Mouse (Mus musculus): ENCODE results near the gene Tent5c.

DNA sequence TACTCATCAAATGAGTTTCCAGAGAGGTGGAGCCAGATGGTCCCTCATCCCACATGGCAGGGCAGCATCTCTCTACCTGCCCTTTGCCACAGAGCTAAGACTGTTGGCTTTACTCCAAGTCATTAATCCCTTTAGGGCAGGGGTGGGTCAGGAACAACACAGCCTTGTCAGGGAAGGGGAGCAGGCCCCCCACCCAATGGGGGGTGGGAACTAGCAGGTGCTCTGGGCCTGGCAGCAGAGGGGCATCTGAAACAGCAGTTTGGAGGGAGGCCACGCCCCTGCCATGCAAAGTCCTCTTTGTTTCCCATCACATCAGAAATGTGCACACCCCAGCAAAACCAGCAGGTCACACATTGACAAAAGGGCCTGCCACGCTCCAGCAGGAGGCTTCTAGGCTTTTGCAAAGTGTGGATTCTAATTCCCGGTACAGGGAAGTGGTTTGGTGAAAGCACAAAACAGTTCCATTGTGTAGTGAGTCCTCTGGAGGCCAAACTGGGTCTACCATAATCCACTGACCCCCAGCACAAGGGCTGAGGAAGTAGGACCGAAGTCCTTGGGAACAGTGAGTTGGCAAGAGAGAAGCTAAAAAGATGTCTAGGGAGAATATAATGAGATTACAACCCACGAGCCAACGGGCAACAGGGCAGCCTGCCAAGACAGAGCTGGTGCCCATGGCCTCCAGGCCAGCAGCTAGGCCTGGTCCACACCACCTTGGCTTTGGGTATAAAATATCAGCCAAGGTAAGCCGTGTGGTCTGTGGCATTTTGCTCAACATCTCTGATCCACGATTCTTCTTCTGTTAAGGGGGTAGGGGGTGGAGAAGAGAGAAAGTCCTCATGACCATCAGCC is 26.7 kb downstream of the Tent5c start:
- TF ChIP-seq POLR2A (IDR thresholded peaks at IDR 0.05; ENCODE audit: borderline replicate concordance, control insufficient read depth, low read depth, low read length) (no peak), CTCF (IDR thresholded peaks at IDR 0.05; ENCODE audit: control insufficient read depth, insufficient read depth, low read length) (no peak)
